Mouse (Mus musculus): ENCODE results near the gene Gm15517. TPM values are rescaled to one million over a fixed set of nuclear protein-coding genes. Genes with fewer than 3 reads are reported as not detected.
"Not testable (repeated sequence)": the region's sequence is repeated elsewhere in the genome, so short reads cannot be mapped to it uniquely, and the experiment has no call there.

Gene Gm15517
- not detected for total RNA-seq (2021)
- long read RNA-seq, experiment 1, result 0 reads
- long read RNA-seq, experiment 2, result 0 reads

- DNase-seq, result no peak
These were observed at the start of gene Gm15517 for GRCm38 (mm10) chr7:44261147-44261546. TSS of gene Gm15517 (plus strand) at chr7:44261447.

- DNase-seq, result no peak
These were observed 45.6 kb upstream of the Gm15517 start, which contains the start of gene Klk1b5 for GRCm38 (mm10) chr7:44215645-44216044. TSS of gene Klk1b5 (plus strand) at chr7:44215945.

DNA sequence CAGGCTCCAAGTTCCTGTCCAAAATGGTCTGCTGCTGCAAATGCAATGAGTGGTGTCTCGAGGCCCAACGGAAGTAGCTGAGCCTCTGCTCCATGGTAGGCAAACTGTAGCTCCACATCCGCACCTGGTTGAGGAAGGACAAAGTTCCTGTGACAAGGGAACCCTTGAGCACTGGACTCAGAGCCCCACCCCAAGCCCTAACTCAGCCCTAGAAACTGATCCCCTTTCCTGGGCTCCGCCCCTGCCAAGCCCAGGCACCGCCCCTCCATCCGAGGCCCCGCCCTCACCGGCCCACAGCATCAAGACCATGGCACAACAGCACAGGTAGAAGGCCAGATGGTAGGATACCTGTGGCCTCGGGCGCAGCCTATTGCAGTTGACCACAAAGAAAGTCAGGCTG lies 39.6 kb upstream of the Gm15517 start:
- not testable (repeated sequence) for DNase-seq

- DNase-seq, result not testable (repeated sequence)
These were observed 38.9 kb upstream of the Gm15517 start for GRCm38 (mm10) chr7:44222335-44222734.

DNA sequence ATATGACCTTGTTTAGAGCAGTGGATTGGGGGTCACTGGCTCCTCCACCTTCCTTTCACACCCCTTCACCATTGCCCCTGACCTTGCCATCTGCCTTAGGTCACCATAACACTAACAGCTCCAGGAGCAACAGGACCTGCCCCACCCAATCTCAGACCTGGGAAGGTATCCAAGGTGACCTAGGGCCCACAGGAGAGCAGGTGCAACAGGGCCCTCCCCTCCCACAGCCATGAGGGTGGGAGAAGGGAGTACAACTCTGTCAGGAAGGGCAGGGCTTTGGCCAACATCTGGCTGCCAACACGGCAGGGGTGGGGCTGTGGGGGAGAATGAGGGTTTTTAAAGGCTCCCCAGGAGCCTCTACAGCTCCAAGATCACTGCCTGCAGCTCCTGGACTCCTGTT lies 36.2 kb upstream of the Gm15517 start, which contains the start of gene Klk1:
TSS of gene Klk1 (plus strand) at position 285 of the 400 bp plus-strand sequence.
- no peak for DNase-seq

GRCm38 (mm10) chr7:44235909-44236308 lies 25.3 kb upstream of the Gm15517 start, which contains the start of gene Gm36864:
TSS of gene Gm36864 (plus strand) at chr7:44236177.
- no peak for DNase-seq

GRCm38 (mm10) chr7:44239913-44240312 lies 21.3 kb upstream of the Gm15517 start:
- DNase-seq, result no peak

- DNase-seq, result no peak
These were observed 20.5 kb upstream of the Gm15517 start for GRCm38 (mm10) chr7:44240712-44241111.

GRCm38 (mm10) chr7:44241163-44241562 lies 20.1 kb upstream of the Gm15517 start:
- no peak for DNase-seq

GRCm38 (mm10) chr7:44244080-44244479 lies 17.2 kb upstream of the Gm15517 start:
- DNase-seq, result no peak

GRCm38 (mm10) chr7:44246055-44246983 lies 14.9 kb upstream of the Gm15517 start, which contains the start of the genes 1700028J19Rik and 2410002F23Rik:
TSS of gene 1700028J19Rik (minus strand) at chr7:44246695.
TSS of gene 2410002F23Rik (plus strand) at chr7:44246722.
- peak; percentile 91 to 93 for DNase-seq

DNA sequence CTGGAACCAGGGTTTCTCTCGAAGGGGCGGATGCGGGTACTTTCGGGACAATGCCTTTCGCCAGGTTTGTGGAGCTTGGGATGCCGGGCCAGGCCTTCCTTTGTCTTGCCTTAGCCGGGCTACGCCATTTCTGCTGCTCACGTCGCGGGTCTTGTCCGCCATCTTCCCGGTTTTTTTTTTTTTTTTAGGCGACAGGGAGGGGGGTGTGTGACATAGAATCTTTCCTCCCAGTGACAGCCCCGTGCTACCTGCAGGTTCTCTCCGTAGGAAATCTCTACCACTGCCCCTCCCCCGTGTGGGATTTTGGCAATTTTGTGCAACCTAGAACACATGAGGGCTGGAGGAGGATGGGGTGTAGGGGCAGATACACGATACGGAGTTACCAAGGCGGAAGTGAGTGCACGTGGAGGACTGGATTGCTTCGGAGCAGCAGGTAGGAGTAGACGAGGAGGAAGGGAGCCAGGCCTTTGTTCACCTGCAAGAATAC lies 14.2 kb upstream of the Gm15517 start:
- DNase-seq, result peak; percentile 30 to 57

- DNase-seq, result no peak
These were observed 13.3 kb upstream of the Gm15517 start for GRCm38 (mm10) chr7:44247971-44248370.

DNA sequence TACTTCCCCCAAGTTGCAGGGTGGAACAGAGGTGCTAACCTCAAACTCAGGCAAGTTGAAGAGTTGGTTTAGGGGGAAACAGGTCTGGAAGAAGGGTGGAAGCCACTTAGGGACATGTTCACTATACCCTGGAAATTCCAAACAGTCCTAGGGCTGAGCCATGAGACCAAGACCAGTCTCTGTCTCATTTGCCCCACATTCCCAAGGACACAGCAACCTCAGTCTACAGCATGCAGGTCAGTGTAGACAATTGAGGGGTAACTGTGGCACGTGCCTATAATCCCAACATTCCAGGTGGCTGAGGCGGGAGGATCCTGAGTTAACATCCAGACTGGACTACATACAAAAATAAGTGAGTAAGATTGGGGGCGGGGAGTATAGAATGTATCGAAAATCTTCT lies 12.0 kb upstream of the Gm15517 start:
- no peak for DNase-seq

DNA sequence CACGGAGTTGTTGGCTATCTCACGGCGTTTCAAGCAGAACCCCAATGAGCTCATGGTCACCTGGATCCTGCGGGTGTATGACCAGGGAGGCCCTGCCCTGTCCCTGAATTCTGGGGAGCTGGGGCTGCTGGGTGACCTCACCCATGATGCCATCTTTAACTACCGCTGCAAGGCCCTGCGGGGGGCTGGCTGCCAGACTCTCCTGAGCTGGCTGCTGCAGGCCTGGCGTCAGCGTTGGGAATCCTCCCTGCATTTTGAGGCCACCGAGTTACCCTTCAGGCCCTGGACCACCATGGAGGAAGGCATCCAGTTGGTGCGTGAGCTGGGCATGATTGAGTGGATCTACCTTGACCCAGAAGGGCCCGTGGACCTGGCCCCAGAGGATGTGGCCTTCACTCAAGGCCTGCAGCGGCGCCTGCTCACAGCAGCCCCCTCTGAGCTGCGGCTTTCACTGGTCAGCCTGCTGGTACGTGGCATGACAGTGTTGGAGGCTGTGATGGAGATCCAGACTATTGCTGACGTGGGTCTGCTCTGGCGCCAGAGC lies 10.4 kb upstream of the Gm15517 start:
- peak; percentile 78 to 83 for DNase-seq

DNA sequence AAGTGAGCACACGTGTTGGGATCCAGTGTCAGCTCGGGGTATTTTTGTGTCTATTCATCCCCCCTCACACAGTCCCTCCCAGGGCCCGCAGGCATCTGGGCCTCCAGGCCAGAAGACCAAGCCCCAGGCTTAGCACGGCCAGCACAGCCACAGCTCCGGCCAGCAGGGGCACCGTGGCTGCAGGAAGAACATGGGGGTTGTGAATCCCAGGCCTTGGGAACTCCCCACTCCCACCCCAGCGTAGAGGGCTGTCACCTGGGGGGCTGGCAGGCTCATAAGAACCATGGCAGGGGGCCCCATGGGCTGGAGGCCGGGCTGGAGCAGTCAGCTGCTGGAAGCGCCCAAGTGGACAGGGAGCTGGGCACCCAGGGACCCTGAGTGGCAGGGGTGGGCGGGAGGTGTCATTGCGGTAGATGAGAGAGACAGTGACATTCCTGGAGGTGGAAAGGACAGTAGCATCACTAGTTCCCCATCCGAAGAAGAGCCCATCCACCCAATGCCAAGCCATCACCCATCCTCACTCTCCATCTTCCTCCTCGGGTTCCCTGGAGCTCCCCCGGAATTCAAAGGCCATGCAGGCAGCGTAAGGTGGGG lies 8.1 kb upstream of the Gm15517 start:
- DNase-seq, result no peak

DNA sequence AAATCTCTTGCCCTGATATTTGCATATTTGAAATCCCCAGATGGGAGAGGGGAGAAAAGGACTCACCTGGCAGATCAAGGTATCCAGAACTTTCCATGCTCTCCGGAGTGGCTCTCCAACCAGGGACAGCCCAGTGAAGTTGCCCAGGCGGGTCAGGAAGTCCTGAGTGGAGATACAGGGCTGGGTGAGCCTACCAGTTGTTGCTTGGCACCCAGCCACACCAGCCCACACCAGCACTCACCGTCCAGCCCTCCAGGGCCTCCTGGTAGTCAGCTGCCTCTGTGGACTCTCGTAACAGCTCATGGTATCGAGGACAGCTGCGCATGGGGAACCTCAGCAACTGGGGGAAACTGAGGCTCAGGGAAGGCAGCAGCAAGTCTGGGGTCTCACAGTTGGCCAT lies 6.3 kb upstream of the Gm15517 start:
- no peak for DNase-seq

DNA sequence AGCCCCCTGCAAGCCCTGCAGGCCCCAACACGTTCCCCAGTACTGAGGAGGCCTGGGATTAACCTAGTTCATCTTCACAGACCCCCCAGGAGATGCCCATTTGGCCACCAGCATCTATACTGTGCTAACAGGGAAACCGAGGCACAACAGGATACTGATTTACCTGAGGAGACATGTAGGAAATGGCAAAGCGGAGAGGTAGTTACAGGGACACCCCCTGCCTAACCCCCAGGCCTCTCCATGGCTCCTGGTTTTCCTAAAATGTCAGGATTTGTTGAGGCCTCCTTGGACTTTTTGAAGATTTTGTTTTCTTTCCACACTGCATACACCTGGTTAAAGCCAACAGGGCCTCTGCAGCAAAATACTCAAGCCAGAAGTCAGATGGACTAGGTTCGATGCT lies 4.0 kb upstream of the Gm15517 start, which contains the start of gene Acp4:
TSS of gene Acp4 (minus strand) at position 101 of the 400 bp plus-strand sequence.
- DNase-seq, result no peak

DNA sequence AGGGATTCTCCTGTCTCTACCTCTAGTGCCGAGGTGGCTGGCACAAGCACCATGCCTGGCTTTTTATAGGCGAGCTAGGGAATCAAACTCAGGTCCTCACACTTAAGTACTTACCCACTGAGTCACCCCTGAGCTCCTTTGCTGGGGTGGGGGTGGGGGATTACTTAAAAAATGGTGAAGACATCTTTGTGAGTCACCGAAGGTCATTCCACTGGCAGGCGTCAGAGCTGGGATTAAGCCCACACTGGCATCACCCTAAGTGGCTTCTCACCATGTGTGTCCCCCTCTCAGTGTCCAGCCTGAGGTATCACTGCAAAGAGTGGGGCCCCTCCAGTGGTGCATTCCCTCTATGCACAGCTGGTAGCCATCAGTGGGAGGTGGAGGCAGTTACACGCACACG lies 837 bp upstream of the Gm15517 start:
- DNase-seq, result peak in 1 of 2 experiments; percentile 34

DNA sequence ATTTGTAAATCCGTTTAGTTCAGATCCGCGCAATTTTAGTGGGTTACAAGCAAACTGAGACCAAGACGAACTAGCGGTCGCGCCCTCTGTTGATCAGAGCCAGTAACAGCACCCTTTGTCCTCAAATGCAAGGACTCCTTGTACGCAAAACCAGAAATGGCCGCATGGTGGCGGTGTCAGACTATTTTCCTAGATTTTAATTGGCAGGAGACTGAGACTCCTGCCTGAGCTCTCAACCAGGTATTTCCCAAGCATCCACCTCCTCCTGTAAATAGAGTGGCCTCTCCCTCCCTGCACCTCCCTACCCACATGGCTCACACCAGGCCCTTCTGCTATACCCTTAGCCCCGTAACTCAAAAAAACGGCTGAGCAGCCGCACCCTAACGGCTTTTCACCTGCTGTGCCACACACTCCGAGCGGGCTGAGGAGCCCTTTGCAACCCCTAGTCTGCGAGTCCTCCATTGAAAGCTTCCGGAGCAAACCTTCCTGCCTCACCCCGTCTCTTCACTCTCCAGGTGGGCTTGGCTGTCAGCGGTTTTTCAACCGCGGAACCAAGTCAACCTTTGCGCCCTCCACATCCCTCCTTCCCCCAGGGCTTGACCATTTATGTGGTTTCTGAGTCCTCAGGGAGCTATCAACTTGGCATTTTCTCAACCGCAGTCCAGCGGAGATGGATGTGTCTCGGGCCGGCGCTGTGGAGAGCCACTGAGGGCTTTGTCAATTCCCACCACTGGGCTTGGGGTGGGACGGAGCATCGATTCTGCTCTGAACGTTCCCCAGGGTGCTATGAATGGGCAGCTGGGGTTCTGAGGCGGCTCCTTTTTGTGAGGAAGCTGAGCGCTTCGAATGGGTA lies 1.8 kb downstream of the Gm15517 start:
- peak; percentile 91 to 93 for DNase-seq

GRCm38 (mm10) chr7:44268117-44268516 lies 6.9 kb downstream of the Gm15517 start:
- DNase-seq, result no peak

Data from adrenal gland, postnatal 36 days (tissue).